8 mouse cellular contexts compared by ENCODE assay signal in the genomic region with DNA sequence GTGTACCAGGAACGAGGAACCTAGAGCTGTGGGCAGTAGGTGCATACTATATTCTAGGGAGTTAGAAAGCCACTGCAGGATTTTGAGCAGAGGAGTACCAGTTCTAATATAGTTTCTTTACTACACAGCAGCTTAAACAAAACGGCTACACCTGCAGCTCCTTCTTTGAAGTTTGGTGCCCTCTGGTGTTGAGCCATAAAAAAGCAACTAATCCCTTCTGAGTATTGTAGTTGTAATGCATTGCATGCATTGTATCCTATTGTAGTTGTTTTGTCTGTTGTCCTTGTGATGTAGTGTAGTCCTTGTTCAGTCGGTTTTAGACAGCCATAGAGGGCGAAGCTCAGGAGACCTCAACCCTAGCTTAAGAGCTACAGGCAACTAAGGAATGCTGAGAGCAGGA.
DNase-seq lines count a peak whose midpoint lies in the region; ATAC-seq and TF ChIP-seq lines count a peak whose summit lies in the region.

No protein-coding gene starts in this region.

- H3K27ac ChIP-seq in forebrain, embryonic 14.5 days (ENCODE audit: low read depth, low read length), result no peak overlapping the region
- H3K27ac ChIP-seq in intestine, postnatal 0 days (ENCODE audit: low read depth, low read length), result no peak overlapping the region
- H3K27ac ChIP-seq in liver, embryonic 13.5 days, result no peak overlapping the region
- H3K27ac ChIP-seq in neural tube, embryonic 13.5 days (replicated peaks), result no peak overlapping the region

- no peaks in the 10 kb centered on the region for H3K9me3 ChIP-seq in forebrain, embryonic 14.5 days (replicated peaks; ENCODE audit: control insufficient read depth, low read length)
- no peaks in the 10 kb centered on the region for H3K9me3 ChIP-seq in intestine, postnatal 0 days (ENCODE audit: control insufficient read depth)
- no peaks in the 10 kb centered on the region for H3K9me3 ChIP-seq in liver, embryonic 13.5 days (replicated peaks)
- H3K9me3 ChIP-seq in neural tube, embryonic 13.5 days, result no peaks in the 10 kb centered on the region

- WGBS in forebrain, embryonic 14.5 days, result 57% methylated on average over 4 of the region's 4 CpGs
- 46% methylated on average over 4 of the region's 4 CpGs for WGBS in intestine, postnatal 0 days
- 52% methylated on average over 4 of the region's 4 CpGs for WGBS in liver, embryonic 13.5 days (ENCODE audit: insufficient replicate concordance)
- 61% methylated on average over 4 of the region's 4 CpGs for WGBS in neural tube, embryonic 13.5 days

- no peak overlapping the region for H3K4me3 ChIP-seq in forebrain, embryonic 14.5 days (ENCODE audit: low read depth, low read length)
- H3K4me3 ChIP-seq in intestine, postnatal 0 days (ENCODE audit: low read depth, low read length), result no peak overlapping the region
- no peak overlapping the region for H3K4me3 ChIP-seq in liver, embryonic 13.5 days (replicated peaks)
- H3K4me3 ChIP-seq in neural tube, embryonic 13.5 days, result no peak overlapping the region

- H3K4me1 ChIP-seq in forebrain, embryonic 14.5 days (ENCODE audit: control insufficient read depth, insufficient read depth, low read length), result no peaks in the 10 kb centered on the region
- H3K4me1 ChIP-seq in intestine, postnatal 0 days (replicated peaks; ENCODE audit: control insufficient read depth, insufficient read depth, low read length), result no peaks in the 10 kb centered on the region
- H3K4me1 ChIP-seq in liver, embryonic 13.5 days (replicated peaks), result no peaks in the 10 kb centered on the region
- H3K4me1 ChIP-seq in neural tube, embryonic 13.5 days (replicated peaks), result peaks cover 7% of the 10 kb centered on the region; the same call in 1 of the 2 replicates

- ATAC-seq in forebrain, embryonic 14.5 days, result peak; percentile 72
- ATAC-seq in intestine, postnatal 0 days, result peak; percentile 29; the same call in 1 of the 2 replicates
- no peak; the same call in 1 of the 2 replicates for ATAC-seq in liver, embryonic 13.5 days (ENCODE audit: low read depth)
- peak; percentile 53 for ATAC-seq in neural tube, embryonic 13.5 days (ENCODE audit: low read depth)

- no peak overlapping the region for H3K4me2 ChIP-seq in forebrain, embryonic 14.5 days (ENCODE audit: low read length)
- H3K4me2 ChIP-seq in intestine, postnatal 0 days (replicated peaks; ENCODE audit: low read depth), result no peak overlapping the region
- H3K4me2 ChIP-seq in liver, embryonic 13.5 days, result no peak overlapping the region
- H3K4me2 ChIP-seq in neural tube, embryonic 13.5 days, result no peak overlapping the region

- peak; percentile 89 for TF ChIP-seq CTCF in intestine, postnatal 0 days (IDR thresholded peaks at IDR 0.05; ENCODE audit: low read depth)

- H3K27me3 ChIP-seq in forebrain, embryonic 14.5 days (replicated peaks; ENCODE audit: control insufficient read depth, insufficient read depth, low read length), result no peaks in the 10 kb centered on the region
- no peaks in the 10 kb centered on the region for H3K27me3 ChIP-seq in intestine, postnatal 0 days (replicated peaks; ENCODE audit: control insufficient read depth, insufficient read depth, low read length)
- H3K27me3 ChIP-seq in liver, embryonic 13.5 days, result no peaks in the 10 kb centered on the region
- H3K27me3 ChIP-seq in neural tube, embryonic 13.5 days, result no peaks in the 10 kb centered on the region

- peak; percentile 71 for DNase-seq in urinary bladder, postnatal 14 days (ENCODE audit: low spot score)
- no peak for DNase-seq in urinary bladder, adult 2 months (ENCODE audit: low spot score)
- peak; percentile 15 for DNase-seq in c-Kit-negative CD71-positive TER-119-positive erythroid progenitor cells, embryonic 14.5 days (ENCODE audit: low read depth, low spot score)
- peak; percentile 85 for DNase-seq in forebrain, embryonic 14.5 days (ENCODE audit: low spot score)
- peak; percentile 18 for DNase-seq in liver, embryonic 13.5 days
- peak; percentile 81 for DNase-seq in thymus, postnatal 25 days

- no peak overlapping the region for H3K9ac ChIP-seq in forebrain, embryonic 14.5 days (ENCODE audit: low read length)
- H3K9ac ChIP-seq in intestine, postnatal 0 days (ENCODE audit: low read depth, low read length), result no peak overlapping the region
- no peak overlapping the region for H3K9ac ChIP-seq in liver, embryonic 13.5 days
- no peak overlapping the region for H3K9ac ChIP-seq in neural tube, embryonic 13.5 days

- H3K36me3 ChIP-seq in forebrain, embryonic 14.5 days (ENCODE audit: control insufficient read depth, insufficient read depth, low read length), result peaks cover 52% of the 10 kb centered on the region
- H3K36me3 ChIP-seq in intestine, postnatal 0 days (ENCODE audit: control insufficient read depth, insufficient read depth), result peaks cover 22% of the 10 kb centered on the region
- peaks cover 44% of the 10 kb centered on the region for H3K36me3 ChIP-seq in liver, embryonic 13.5 days
- peaks cover 44% of the 10 kb centered on the region for H3K36me3 ChIP-seq in neural tube, embryonic 13.5 days
